Mouse (Mus musculus): ENCODE measurements around the gene Comt. TPM values are rescaled to one million over a fixed set of nuclear protein-coding genes. Genes with fewer than 3 reads are reported as not detected.

Gene Comt
- polyA plus RNA-seq, 1 experiment from 2014 or later = 113 TPM

- no peak for ATAC-seq (replicated peaks; ENCODE audit: insufficient number of reproducible peaks, insufficient read depth, low FRiP score, low read depth)
These were observed 32.8 kb upstream of the Comt start for GRCm38 (mm10) chr16:18459335-18459954.

GRCm38 (mm10) chr16:18458661-18459060 lies 32.0 kb upstream of the Comt start:
- no peak for ATAC-seq (replicated peaks; ENCODE audit: insufficient number of reproducible peaks, insufficient read depth, low FRiP score, low read depth)
- H3K27me3 ChIP-seq = no peaks in the 10 kb centered on the region
- H3K4me2 ChIP-seq = no peak overlapping the region
- peaks cover 10% of the 10 kb centered on the region; the same call in 1 of the 2 replicates for H3K36me3 ChIP-seq
- H3K27ac ChIP-seq = peak overlapping the region; percentile 72; the same call in 1 of the 2 replicates
- H3K4me3 ChIP-seq = no peak overlapping the region
- H3K9ac ChIP-seq = no peak overlapping the region
- no peaks in the 10 kb centered on the region for H3K9me3 ChIP-seq (replicated peaks)
- H3K4me1 ChIP-seq (replicated peaks) = peaks cover 24% of the 10 kb centered on the region

More at GRCm38 (mm10) chr16:18459335-18459954, 32.8 kb upstream of the Comt start:
- H3K4me1 ChIP-seq (replicated peaks) = peaks cover 24% of the 10 kb centered on the region
- H3K36me3 ChIP-seq = peaks cover 10% of the 10 kb centered on the region; the same call in 1 of the 2 replicates
- H3K4me3 ChIP-seq = peak overlapping the region; percentile 14; the same call in 1 of the 2 replicates
- H3K27me3 ChIP-seq = no peaks in the 10 kb centered on the region
- WGBS = 30% methylated on average over 12 of the region's 12 CpGs
- H3K4me2 ChIP-seq = peak overlapping the region; percentile 39
- no peaks in the 10 kb centered on the region for H3K9me3 ChIP-seq (replicated peaks)
- peak overlapping the region; percentile 28; the same call in 1 of the 2 replicates for H3K9ac ChIP-seq
- H3K27ac ChIP-seq = peak overlapping the region; percentile 72

GRCm38 (mm10) chr16:18455407-18455806 lies 28.8 kb upstream of the Comt start:
- Histone ChIP-seq H3K27ac (no peak overlapping the region), H3K9me3 (replicated peaks) (no peaks in the 10 kb centered on the region), H3K27me3 (no peaks in the 10 kb centered on the region), H3K36me3 (peaks cover 10% of the 10 kb centered on the region; the same call in 1 of the 2 replicates), H3K9ac (no peak overlapping the region), H3K4me3 (no peak overlapping the region), H3K4me1 (replicated peaks) (peaks cover 23% of the 10 kb centered on the region), H3K4me2 (no peak overlapping the region)
- ATAC-seq (replicated peaks; ENCODE audit: insufficient number of reproducible peaks, insufficient read depth, low FRiP score, low read depth) = no peak
- 80% methylated on average over 6 of the region's 6 CpGs for WGBS

GRCm38 (mm10) chr16:18453846-18454245 lies 27.2 kb upstream of the Comt start:
- 49% methylated on average over 5 of the region's 5 CpGs for whole genome bisulfite sequencing
- no peak overlapping the region for H3K9ac ChIP-seq
- peaks cover 8% of the 10 kb centered on the region for H3K4me1 ChIP-seq (replicated peaks)
- H3K4me3 ChIP-seq = no peak overlapping the region
- no peak overlapping the region for H3K27ac ChIP-seq
- no peaks in the 10 kb centered on the region for H3K9me3 ChIP-seq (replicated peaks)
- H3K27me3 ChIP-seq = no peaks in the 10 kb centered on the region
- H3K4me2 ChIP-seq = no peak overlapping the region
- ATAC-seq (replicated peaks; ENCODE audit: insufficient number of reproducible peaks, insufficient read depth, low FRiP score, low read depth) = no peak
- peaks cover 10% of the 10 kb centered on the region; the same call in 1 of the 2 replicates for H3K36me3 ChIP-seq

- WGBS = 79% methylated on average over 8 of the region's 8 CpGs
- Histone ChIP-seq H3K4me2 (no peak overlapping the region), H3K27me3 (no peaks in the 10 kb centered on the region), H3K36me3 (peaks cover 10% of the 10 kb centered on the region; the same call in 1 of the 2 replicates), H3K27ac (no peak overlapping the region), H3K4me1 (replicated peaks) (peaks cover 7% of the 10 kb centered on the region), H3K9ac (no peak overlapping the region), H3K4me3 (no peak overlapping the region), H3K9me3 (replicated peaks) (no peaks in the 10 kb centered on the region)
- ATAC-seq (replicated peaks; ENCODE audit: insufficient number of reproducible peaks, insufficient read depth, low FRiP score, low read depth) = no peak
These were observed 25.8 kb upstream of the Comt start for GRCm38 (mm10) chr16:18452361-18452862.

- no peaks in the 10 kb centered on the region for H3K9me3 ChIP-seq (replicated peaks)
- no peak overlapping the region for H3K4me2 ChIP-seq
- H3K36me3 ChIP-seq = peaks cover 4% of the 10 kb centered on the region; the same call in 1 of the 2 replicates
- H3K27ac ChIP-seq = no peak overlapping the region
- no peak overlapping the region for H3K9ac ChIP-seq
- no peak for ATAC-seq (replicated peaks; ENCODE audit: insufficient number of reproducible peaks, insufficient read depth, low FRiP score, low read depth)
- peaks cover 7% of the 10 kb centered on the region for H3K4me1 ChIP-seq (replicated peaks)
- WGBS = 54% methylated on average over 9 of the region's 9 CpGs
- H3K4me3 ChIP-seq = no peak overlapping the region
- H3K27me3 ChIP-seq = no peaks in the 10 kb centered on the region
These were observed 25.0 kb upstream of the Comt start for GRCm38 (mm10) chr16:18451486-18452181.

- Histone ChIP-seq H3K4me3 (no peak overlapping the region), H3K27ac (no peak overlapping the region), H3K9me3 (replicated peaks) (no peaks in the 10 kb centered on the region), H3K4me2 (no peak overlapping the region), H3K27me3 (no peaks in the 10 kb centered on the region), H3K4me1 (replicated peaks) (peaks cover 7% of the 10 kb centered on the region), H3K9ac (no peak overlapping the region), H3K36me3 (peaks cover 7% of the 10 kb centered on the region; the same call in 1 of the 2 replicates)
- 89% methylated on average over 4 of the region's 4 CpGs for WGBS
- no peak for ATAC-seq (replicated peaks; ENCODE audit: insufficient number of reproducible peaks, insufficient read depth, low FRiP score, low read depth)
These were observed 22.4 kb upstream of the Comt start for GRCm38 (mm10) chr16:18449005-18449404.

GRCm38 (mm10) chr16:18448104-18448503 lies 21.5 kb upstream of the Comt start:
- no peaks in the 10 kb centered on the region for H3K9me3 ChIP-seq (replicated peaks)
- H3K4me1 ChIP-seq (replicated peaks) = peaks cover 7% of the 10 kb centered on the region
- WGBS = 59% methylated on average over 6 of the region's 6 CpGs
- H3K27ac ChIP-seq = no peak overlapping the region
- H3K9ac ChIP-seq = no peak overlapping the region
- no peak overlapping the region for H3K4me3 ChIP-seq
- H3K27me3 ChIP-seq = no peaks in the 10 kb centered on the region
- H3K4me2 ChIP-seq = no peak overlapping the region
- H3K36me3 ChIP-seq = peaks cover 7% of the 10 kb centered on the region; the same call in 1 of the 2 replicates
- no peak for ATAC-seq (replicated peaks; ENCODE audit: insufficient number of reproducible peaks, insufficient read depth, low FRiP score, low read depth)

GRCm38 (mm10) chr16:18447243-18447642 lies 20.6 kb upstream of the Comt start:
- Histone ChIP-seq H3K27ac (no peak overlapping the region), H3K9ac (no peak overlapping the region), H3K27me3 (no peaks in the 10 kb centered on the region), H3K4me1 (replicated peaks) (peaks cover 7% of the 10 kb centered on the region), H3K4me2 (no peak overlapping the region), H3K4me3 (no peak overlapping the region), H3K9me3 (replicated peaks) (no peaks in the 10 kb centered on the region), H3K36me3 (peaks cover 7% of the 10 kb centered on the region; the same call in 1 of the 2 replicates)
- ATAC-seq (replicated peaks; ENCODE audit: insufficient number of reproducible peaks, insufficient read depth, low FRiP score, low read depth) = no peak

- Histone ChIP-seq H3K27ac (no peak overlapping the region), H3K4me3 (no peak overlapping the region), H3K4me2 (no peak overlapping the region), H3K36me3 (peaks cover 7% of the 10 kb centered on the region; the same call in 1 of the 2 replicates), H3K9me3 (replicated peaks) (no peaks in the 10 kb centered on the region), H3K27me3 (no peaks in the 10 kb centered on the region), H3K4me1 (replicated peaks) (no peaks in the 10 kb centered on the region), H3K9ac (no peak overlapping the region)
- 9% methylated on average over 8 of the region's 8 CpGs for WGBS
- ATAC-seq (replicated peaks; ENCODE audit: insufficient number of reproducible peaks, insufficient read depth, low FRiP score, low read depth) = peak; percentile 79
These were observed 16.8 kb upstream of the Comt start for GRCm38 (mm10) chr16:18443385-18443841.

GRCm38 (mm10) chr16:18436128-18436527 lies 9.5 kb upstream of the Comt start:
- peaks cover 9% of the 10 kb centered on the region for H3K36me3 ChIP-seq
- H3K4me3 ChIP-seq = no peak overlapping the region
- H3K9ac ChIP-seq = no peak overlapping the region
- no peak overlapping the region for H3K4me2 ChIP-seq
- 83% methylated on average over 6 of the region's 6 CpGs for WGBS
- ATAC-seq (replicated peaks; ENCODE audit: insufficient number of reproducible peaks, insufficient read depth, low FRiP score, low read depth) = no peak
- no peaks in the 10 kb centered on the region for H3K27me3 ChIP-seq
- no peaks in the 10 kb centered on the region for H3K9me3 ChIP-seq (replicated peaks)
- no peak overlapping the region for H3K27ac ChIP-seq
- H3K4me1 ChIP-seq (replicated peaks) = no peaks in the 10 kb centered on the region
